Mouse (Mus musculus) thymus, postnatal 36 days (tissue): ENCODE data around the gene Tspan11.

ENCODE experiments used
- DNase-seq, 2 experiments: peaks; one replicate each; pipeline ENCODE4 v3.0.0; 2022; ENCODE audit warnings: mixed read lengths in 2 of 2

Tspan11 gene

DNA sequence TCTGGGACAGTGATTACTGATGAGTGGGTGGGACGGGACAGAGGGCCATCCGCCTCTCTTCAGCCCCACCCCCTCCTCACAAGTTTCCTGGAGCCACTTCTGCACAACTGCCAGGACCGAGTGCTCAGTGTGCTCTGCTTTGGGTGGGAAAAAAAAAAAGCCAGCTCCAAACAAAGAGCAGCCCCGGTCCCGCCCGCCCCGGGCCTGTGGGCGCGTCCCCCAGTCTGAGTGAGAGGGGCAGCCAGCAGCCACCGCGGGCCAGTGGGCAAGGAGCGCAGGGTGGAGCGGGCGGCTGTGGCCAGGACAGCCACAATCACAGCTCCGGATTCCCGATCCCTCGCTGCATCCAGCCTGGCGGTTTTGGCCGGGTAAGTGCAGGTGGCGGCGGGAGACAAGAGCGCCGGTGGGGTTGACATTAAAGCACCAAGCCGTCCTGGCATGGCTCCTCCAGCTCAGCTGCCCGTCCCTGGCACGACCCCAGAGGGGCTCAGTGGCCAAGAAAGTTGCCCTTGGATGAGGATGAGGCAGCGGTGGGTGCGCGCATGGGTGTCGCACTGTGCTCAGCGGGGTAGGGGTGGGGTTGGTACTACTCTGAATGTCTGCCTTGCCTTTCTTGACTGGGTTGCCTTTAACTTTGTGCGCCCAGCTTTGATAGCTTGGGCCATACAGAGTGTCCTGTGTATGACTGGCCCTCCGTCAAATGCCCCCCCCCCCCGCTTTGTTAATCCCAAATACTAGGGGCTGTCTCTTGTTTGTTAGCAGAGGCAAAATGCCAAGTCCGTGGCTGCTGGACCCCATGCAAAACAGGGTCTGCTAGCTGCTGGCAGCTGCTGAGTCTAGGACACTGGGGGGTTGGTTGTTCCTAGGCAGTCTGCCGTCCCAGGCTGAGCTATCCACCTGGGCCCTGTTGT, at the start of gene Tspan11:
Gene Tspan11 (plus strand): TSS at position 79 of the 911 bp plus-strand sequence.
- DNase-seq = no peak

DNA sequence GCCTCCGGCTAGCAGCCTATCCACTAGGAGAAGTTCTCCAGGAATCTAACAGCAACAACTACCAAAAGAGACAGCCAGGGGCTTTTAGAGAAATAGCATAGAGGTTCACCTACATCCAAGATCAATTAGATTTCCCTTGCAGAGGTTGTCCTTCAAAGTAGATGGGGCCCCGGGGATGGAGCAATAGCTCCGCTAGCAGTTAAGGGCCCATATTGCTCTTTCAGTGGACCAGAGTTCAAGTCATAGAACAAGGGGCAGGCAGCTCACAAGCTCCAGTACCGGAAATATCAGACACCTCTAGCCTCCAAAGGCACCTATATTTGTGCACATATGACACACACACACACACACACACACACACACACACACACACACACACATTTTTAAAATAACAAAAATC, 49.5 kb upstream of the Tspan11 start:
- DNase-seq = no peak

GRCm38 (mm10) chr6:127839538-127839937, 47.9 kb upstream of the Tspan11 start:
- no peak for DNase-seq

DNA sequence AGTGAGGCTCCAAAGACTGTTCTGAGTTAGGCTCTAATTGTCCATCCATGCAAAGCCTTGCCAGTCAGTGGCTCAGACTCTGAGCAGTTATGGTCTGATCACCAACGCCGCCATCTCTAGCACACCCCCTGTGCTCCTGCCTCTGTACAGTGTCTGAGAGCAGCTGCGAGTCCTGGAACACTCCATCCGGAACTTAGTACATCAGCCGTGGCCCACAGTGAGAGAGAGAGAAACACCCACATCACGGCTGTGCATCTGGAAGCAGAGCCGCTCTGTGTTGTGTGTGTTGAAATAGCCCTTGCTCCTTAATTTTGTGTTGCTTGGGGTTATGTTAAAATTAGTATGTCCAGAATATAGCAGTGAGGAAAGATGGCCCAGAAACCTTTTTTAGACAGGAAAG, 47.2 kb upstream of the Tspan11 start:
- DNase-seq = no peak

DNA sequence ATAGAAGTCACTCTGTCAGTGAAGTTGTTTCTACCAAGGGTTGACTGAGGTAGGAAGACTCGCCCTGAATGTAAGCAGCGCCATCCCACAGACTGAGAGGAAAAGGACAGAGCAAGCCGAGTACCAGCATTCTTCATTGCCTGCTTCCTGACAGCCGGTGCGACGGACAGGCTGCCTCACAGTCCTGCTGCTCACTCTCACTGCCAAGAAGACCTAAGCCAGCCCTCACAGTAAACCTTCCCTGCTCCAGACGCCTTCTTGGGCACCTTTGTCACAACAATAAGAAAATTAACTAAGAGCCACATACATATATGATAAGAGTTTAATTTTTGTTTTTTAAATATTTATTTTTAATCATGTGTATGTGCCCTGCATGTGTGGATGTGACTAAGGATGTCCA, 46.1 kb upstream of the Tspan11 start:
- no peak for DNase-seq

- DNase-seq = no peak
These were observed 40.9 kb upstream of the Tspan11 start for GRCm38 (mm10) chr6:127846521-127846920.

GRCm38 (mm10) chr6:127849496-127849895, 37.9 kb upstream of the Tspan11 start:
- DNase-seq = no peak

- DNase-seq = no peak
These were observed 35.8 kb upstream of the Tspan11 start for GRCm38 (mm10) chr6:127851611-127852010.

DNA sequence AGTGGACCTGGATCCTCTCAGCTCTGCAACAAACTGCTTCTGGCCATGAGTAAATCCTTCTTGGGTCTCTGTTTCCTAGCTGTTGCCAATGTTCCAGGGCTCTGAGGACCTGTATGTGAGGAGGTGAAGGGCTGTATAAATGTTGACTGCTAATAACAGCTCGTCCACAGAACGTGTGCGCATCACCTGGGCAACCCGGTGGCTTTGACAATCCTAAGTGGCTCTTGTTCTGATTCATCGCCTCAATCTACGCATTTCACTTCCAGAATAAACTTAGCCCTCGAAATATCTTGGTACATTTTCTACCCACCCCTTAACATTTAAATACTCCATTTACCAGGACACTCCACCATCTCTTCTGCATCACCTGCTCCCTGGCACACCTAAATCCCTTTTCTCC, 34.1 kb upstream of the Tspan11 start:
- no peak for DNase-seq

- DNase-seq = no peak
These were observed 33.4 kb upstream of the Tspan11 start for GRCm38 (mm10) chr6:127853771-127854687.

DNA sequence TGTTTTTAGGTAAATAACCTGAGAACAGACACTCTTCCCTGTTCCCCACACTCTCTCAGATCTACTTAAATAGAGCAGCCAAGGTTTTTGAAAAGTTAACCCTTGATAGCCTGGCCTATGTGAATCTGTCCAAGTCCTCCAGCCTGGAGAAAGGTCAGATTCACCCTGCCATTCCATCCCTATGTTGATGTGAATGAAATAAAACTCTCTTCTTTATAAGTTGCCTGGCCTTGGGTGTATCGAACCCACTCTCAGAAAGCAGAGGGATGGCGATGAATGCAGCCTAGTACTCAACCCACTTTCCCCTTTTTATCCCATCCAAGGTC, 32.7 kb upstream of the Tspan11 start:
- DNase-seq = no peak

- DNase-seq = no peak
These were observed 31.6 kb upstream of the Tspan11 start for GRCm38 (mm10) chr6:127855711-127856295.

DNA sequence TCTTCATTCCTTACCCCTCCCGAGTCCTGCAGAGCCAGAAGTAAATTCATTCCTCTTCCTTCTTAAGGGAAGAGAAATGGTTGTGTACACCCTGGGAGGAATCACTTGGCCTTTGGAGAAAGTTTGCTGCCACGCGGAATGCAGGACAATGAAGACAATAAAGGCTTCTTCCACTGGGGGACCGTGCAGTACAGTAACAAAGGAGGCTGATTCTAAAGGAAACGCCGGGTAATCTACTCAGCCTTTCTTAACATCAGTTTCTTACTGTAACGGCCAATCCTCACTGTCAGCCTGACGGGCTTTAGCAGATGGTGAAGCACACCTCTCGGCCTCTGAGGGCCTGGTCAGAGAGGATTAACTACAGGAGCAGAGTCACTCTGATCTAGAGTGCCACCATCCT, 25.4 kb upstream of the Tspan11 start:
- no peak for DNase-seq

- no peak for DNase-seq
These were observed 22.0 kb upstream of the Tspan11 start for GRCm38 (mm10) chr6:127865391-127865790.

- DNase-seq = no peak
These were observed 18.8 kb upstream of the Tspan11 start for GRCm38 (mm10) chr6:127868546-127868945.

DNA sequence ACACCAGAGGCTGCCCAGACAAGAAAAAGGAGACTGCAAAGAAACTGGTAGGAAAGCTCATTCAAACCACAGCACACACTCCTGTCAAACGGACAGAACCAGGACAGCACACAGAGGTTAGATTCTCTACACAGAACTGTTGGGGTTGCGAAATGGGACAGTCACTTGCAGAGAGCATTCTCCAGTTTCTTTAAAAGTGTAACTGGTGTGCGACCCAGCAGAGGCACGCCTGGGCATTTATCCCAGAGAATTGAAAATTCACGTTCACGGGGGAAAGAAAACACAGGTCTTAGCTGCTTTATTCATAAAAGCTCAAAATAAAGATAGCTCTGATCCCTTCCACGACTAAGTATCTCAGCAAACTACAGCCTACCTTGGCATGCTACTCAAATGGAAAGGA, 18.3 kb upstream of the Tspan11 start:
- no peak for DNase-seq

DNA sequence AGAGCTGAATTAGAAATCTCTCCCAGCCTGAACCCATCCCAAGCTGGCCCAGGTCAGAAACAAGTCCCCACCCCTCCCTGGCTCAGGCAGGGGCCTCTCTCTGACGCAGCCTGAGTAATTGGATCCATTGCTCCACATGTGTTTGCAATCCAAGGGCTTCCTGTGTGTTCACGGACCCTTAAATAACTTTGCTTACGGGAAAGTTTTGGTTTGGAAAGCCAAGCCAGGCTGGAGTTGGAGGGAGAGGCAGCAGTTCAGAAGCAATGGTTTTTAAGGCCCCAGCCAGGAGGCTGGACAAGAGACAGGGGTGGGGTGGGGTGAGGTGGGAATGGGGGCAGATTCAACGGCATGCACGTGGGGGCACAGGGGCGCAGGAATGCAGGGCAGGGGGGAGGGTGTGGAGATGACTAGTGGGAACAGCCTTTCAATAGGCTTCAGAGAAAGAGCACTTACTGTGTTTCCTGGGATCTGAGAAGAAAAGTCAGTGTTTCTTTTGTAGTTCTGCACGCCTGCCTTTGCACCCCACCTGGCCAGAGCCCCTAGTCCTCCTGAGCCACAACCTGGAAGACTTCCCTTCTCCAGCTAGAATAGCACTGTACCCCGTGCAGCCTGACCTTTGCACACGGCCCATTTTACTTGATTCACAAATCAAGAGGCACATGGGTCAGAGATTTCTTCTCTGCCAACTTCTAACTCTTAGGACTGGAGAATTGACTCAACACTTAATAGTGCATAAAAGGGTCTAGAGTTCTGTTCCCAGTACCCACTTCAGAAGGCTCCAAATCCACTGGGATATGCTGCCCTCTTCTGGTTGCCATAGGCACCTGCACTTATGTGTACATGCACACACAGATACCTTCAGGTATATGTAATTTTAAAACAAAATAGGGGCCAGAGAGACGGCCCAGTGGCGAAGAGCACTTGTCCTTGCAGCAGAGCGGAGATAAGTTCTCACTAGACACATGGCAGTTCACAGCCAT, 16.8 kb upstream of the Tspan11 start:
- no peak for DNase-seq

- DNase-seq = no peak
These were observed 16.0 kb upstream of the Tspan11 start for GRCm38 (mm10) chr6:127871436-127871835.

DNA sequence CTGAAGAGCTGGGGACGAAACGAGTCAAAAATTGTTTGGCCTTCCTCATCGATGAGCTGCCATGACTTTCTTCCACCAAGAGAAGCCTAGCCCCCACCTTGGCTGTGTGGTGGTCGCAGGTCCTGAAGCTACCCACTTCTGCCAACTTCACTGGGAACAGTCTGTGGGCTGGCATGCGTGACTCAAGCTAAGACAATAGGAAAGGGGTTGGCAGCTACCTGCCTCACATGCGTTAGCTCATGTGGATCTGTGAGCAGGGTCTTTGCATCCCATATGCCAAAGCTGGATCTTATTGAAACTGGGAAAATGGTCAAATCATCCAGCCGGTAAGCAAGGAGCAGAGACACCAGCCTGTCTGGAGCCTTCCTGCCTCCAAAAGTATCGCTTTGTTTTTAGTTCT, 14.8 kb upstream of the Tspan11 start:
- no peak for DNase-seq

- DNase-seq = no peak
These were observed 11.5 kb upstream of the Tspan11 start for GRCm38 (mm10) chr6:127875883-127876282.

DNA sequence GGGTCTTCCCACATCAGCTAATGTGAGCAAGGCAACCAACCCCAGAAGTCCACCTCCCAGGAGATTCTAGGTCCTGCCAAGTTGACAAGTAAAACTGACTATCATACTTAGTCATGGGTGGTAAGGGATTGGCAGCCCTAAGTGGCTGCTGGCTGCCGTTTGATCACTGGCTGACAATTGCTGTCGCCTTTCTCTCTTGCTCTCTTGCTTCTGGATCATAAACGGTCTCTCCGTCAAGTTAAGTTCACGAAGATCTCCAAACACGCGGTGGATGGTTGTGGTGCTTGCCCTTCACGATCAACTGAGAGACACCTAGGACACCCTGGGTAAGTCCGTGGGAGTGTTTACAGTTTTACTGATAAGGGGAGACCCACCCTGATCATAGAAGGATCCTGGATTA, 11.0 kb upstream of the Tspan11 start:
- no peak for DNase-seq

- DNase-seq = no peak
These were observed 10.4 kb upstream of the Tspan11 start for GRCm38 (mm10) chr6:127877026-127877425.
